ENCODE assay signal across 7 mouse cellular contexts in genomic region chr11:32000281-32000680, GRCm38 (mm10). TPM values are rescaled to one million over a fixed set of nuclear protein-coding genes. Genes with fewer than 3 reads are reported as not detected.
DNase-seq lines count a peak whose midpoint lies in the region; ATAC-seq and TF ChIP-seq lines count a peak whose summit lies in the region.

Gene Nsg2, plus strand, starts transcription at chr11:32000463.

- peak within 1 kb of the TSS; percentile 68 for H3K4me2 ChIP-seq in heart, embryonic 13.5 days
- H3K4me2 ChIP-seq in kidney, postnatal 0 days (ENCODE audit: low read length) = peak within 1 kb of the TSS; percentile 47

- no peak within 1 kb of the TSS for H3K4me3 ChIP-seq in embryonic fibroblast, embryonic 13.5 days (ENCODE audit: insufficient read depth, low read length)
- H3K4me3 ChIP-seq in heart, embryonic 13.5 days = peak within 1 kb of the TSS; percentile 40
- no peak within 1 kb of the TSS for H3K4me3 ChIP-seq in kidney, postnatal 0 days (replicated peaks; ENCODE audit: low read depth, low read length)

- H3K36me3 ChIP-seq in heart, embryonic 13.5 days = no peaks in the 10 kb centered on the region
- H3K36me3 ChIP-seq in kidney, postnatal 0 days (ENCODE audit: insufficient read depth, low read length) = no peaks in the 10 kb centered on the region
- H3K36me3 ChIP-seq in splenic B cell, adult 2 months (ENCODE audit: control insufficient read depth, insufficient read depth, low read length, poor library complexity, severe bottlenecking) = no peaks in the 10 kb centered on the region

- peak; percentile 65; the same call in 1 of the 2 replicates for TF ChIP-seq CTCF in embryonic fibroblast, embryonic 13.5 days (IDR thresholded peaks at IDR 0.05; ENCODE audit: borderline replicate concordance, insufficient read depth, low read length)
- peak; percentile 87 for TF ChIP-seq CTCF in kidney, postnatal 0 days (IDR thresholded peaks at IDR 0.05; ENCODE audit: low read depth)

- H3K27me3 ChIP-seq in heart, embryonic 13.5 days (replicated peaks) = peaks cover 38% of the 10 kb centered on the region
- H3K27me3 ChIP-seq in kidney, postnatal 0 days (ENCODE audit: insufficient read depth, low read length) = no peaks in the 10 kb centered on the region
- no peaks in the 10 kb centered on the region for H3K27me3 ChIP-seq in splenic B cell, adult 2 months (ENCODE audit: control insufficient read depth, insufficient read depth, low read length, poor library complexity, severe bottlenecking)

- no peak for TF ChIP-seq POLR2A in embryonic fibroblast, embryonic 13.5 days (IDR thresholded peaks at IDR 0.05; ENCODE audit: low read depth, low read length)

- H3K27ac ChIP-seq in embryonic fibroblast, embryonic 13.5 days (ENCODE audit: insufficient read depth, low read length) = no peak within 1 kb of the TSS
- no peak within 1 kb of the TSS for H3K27ac ChIP-seq in heart, embryonic 13.5 days (replicated peaks)
- no peak within 1 kb of the TSS for H3K27ac ChIP-seq in kidney, postnatal 0 days

- WGBS in heart, embryonic 13.5 days = under 1% methylated on average over 16 of the region's 16 CpGs
- WGBS in kidney, postnatal 0 days = 0% methylated on average over 16 of the region's 16 CpGs

- no peaks in the 10 kb centered on the region for H3K9me3 ChIP-seq in heart, embryonic 13.5 days
- H3K9me3 ChIP-seq in kidney, postnatal 0 days (replicated peaks; ENCODE audit: low read length) = no peaks in the 10 kb centered on the region

- 0 out of 2 replicates have a peak, but pooled peaks cover 2% of the 10 kb centered on the region for H3K4me1 ChIP-seq in embryonic fibroblast, embryonic 13.5 days (ENCODE audit: control insufficient read depth, insufficient read depth, low read length)
- H3K4me1 ChIP-seq in heart, embryonic 13.5 days = peaks cover 23% of the 10 kb centered on the region
- no peaks in the 10 kb centered on the region; the same call in 1 of the 2 replicates for H3K4me1 ChIP-seq in kidney, postnatal 0 days (replicated peaks; ENCODE audit: insufficient read depth, low read length)

- no peak; the same call in 1 of the 2 replicates for ATAC-seq in heart, embryonic 13.5 days (ENCODE audit: extremely low read depth, insufficient number of reproducible peaks, low FRiP score, low TSS enrichment)
- ATAC-seq in kidney, postnatal 0 days (replicated peaks; ENCODE audit: low FRiP score, low read depth) = peak; percentile 88

- peak; percentile 76 to 79 for DNase-seq in adrenal gland, postnatal 36 days
- peak; percentile 85 for DNase-seq in kidney, postnatal 0 days (ENCODE audit: low spot score)
- peak; percentile 64 for DNase-seq in liver
- peak; percentile 32 to 71 for DNase-seq in natural killer cell, adult 2 months (ENCODE audit: low spot score in 2 of 2)
- DNase-seq in splenic B cell, adult 2 months (ENCODE audit: low read depth, low spot score) = peak; percentile 72

- peak within 1 kb of the TSS; percentile 61 for H3K9ac ChIP-seq in heart, embryonic 13.5 days
- no peak within 1 kb of the TSS for H3K9ac ChIP-seq in kidney, postnatal 0 days (ENCODE audit: low read depth, low read length)

RNA-seq across cellular contexts. Expression of gene Nsg2, which starts in this region (rescaled TPM):
- 10 to 100 TPM; 24.3 to 26.1 TPM for total RNA-seq in adrenal gland, postnatal 36 days (2021)
- 0.77 TPM in 1 of 2 replicates, not detected in the other for polyA plus RNA-seq in embryonic fibroblast, embryonic 13.5 days (2011; ENCODE audit: insufficient read length, low read depth, missing spikeins)
- 0.88 and 0.97 TPM in 2 replicates for polyA plus RNA-seq in heart, embryonic 13.5 days (2015; fragmentation: Nextera tagmentation; extraction: Ambion mirVana)
- polyA plus RNA-seq in kidney, postnatal 0 days (2015; fragmentation: Nextera tagmentation; extraction: Ambion mirVana) = 7.2 and 9.2 TPM in 2 replicates
